Mouse (Mus musculus) cortical plate, adult 2 months (tissue): Measurements from ENCODE around the gene Rab11a.

Experiments used
- CTCF ChIP-seq: fragments of 200-500 bp; IDR thresholded peaks from 2 replicates; pipeline ENCODE4 v1.5.1; 2011; ENCODE audit warnings: mild to moderate bottlenecking, control low read depth, low read length; ENCODE audit not compliant: insufficient read depth; ENCODE audit errors: extremely low read depth
- POLR2A ChIP-seq: fragments of 200-500 bp; IDR thresholded peaks from 2 replicates; pipeline ENCODE4 v1.6.1; 2011; ENCODE audit warnings: mild to moderate bottlenecking, low read length, control low read depth; ENCODE audit not compliant: insufficient read depth; ENCODE audit errors: extremely low read depth

DNA sequence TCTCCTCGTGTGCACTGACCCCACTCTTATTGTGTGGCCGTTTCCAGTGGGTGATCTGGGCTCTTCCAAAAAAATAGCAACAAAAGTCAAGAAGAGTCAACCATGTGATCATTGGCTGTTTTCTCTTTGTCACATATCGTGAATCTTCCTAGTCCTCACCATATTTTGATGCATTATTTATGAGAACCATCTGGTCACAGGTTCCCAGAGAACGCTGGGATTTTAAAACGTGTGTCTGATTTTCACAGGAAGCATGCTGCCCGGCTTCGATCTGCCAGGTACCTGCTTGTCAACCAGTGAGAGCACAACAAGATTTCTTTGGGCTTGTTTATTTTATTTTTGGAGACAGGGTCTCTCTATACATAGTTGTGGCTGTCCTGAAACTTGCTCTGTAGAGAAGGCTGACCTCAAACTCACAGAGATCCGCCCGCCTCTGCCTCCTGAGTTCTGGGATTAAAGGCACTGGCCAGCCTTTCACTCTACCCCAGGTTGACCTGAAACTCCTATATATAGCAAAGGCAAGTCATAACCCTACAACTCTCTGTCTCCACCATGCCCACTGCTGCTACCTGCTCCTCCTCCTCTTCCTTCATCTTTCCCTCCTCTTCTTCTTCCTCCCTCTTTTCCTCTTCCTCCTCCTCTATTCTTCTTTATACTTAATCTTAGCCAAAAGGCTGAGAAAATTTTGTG, 48.8 kb upstream of the Rab11a start:
- no peak for TF ChIP-seq CTCF
- TF ChIP-seq POLR2A = no peak
